Mouse (Mus musculus) heart, adult 2 months (tissue): ENCODE results near the gene Cyp2d22. TPM values are rescaled to one million over a fixed set of nuclear protein-coding genes. Genes with fewer than 3 reads are reported as not detected.

ENCODE experiments used
- DNase-seq, 2 experiments: peaks; one replicate each; pipeline ENCODE4 v3.0.0; 2021
- H3K27ac ChIP-seq: fragments of 200-600 bp; 2 replicates; pipeline ENCODE4 v1.8.1; 2022
- H3K27me3 ChIP-seq: fragments of 200-500 bp; 2 replicates; pipeline ENCODE4 v1.6.1; 2012; ENCODE audit warnings: mild to moderate bottlenecking, low read length, inconsistent platforms, mixed read lengths; ENCODE audit not compliant: control insufficient read depth, insufficient read depth
- H3K36me3 ChIP-seq: fragments of 200-500 bp; 2 replicates; pipeline ENCODE4 v1.6.1; 2012; ENCODE audit warnings: low read length, inconsistent platforms; ENCODE audit not compliant: control insufficient read depth, insufficient read depth
- H3K4me1 ChIP-seq: fragments of 200-500 bp; 2 replicates; pipeline ENCODE4 v1.6.1; 2011; ENCODE audit warnings: low read length; ENCODE audit not compliant: control insufficient read depth, insufficient read depth
- H3K4me3 ChIP-seq: fragments of 200-600 bp; 2 replicates; pipeline ENCODE4 v1.8.1; 2022
- H3K79me2 ChIP-seq: fragments of 200-500 bp; replicated peaks from 2 replicates; pipeline ENCODE4 v1.6.1; 2012; ENCODE audit warnings: mild to moderate bottlenecking, inconsistent platforms, low read length, moderate library complexity, mixed read lengths; ENCODE audit not compliant: control insufficient read depth, insufficient read depth
- H3K9ac ChIP-seq: fragments of 200-500 bp; 2 replicates; pipeline ENCODE4 v1.6.1; 2012; ENCODE audit warnings: low read depth, mild to moderate bottlenecking, control low read depth, inconsistent platforms, low read length, mixed read lengths
- CTCF ChIP-seq: fragments of 200-600 bp; IDR thresholded peaks from 2 replicates; pipeline ENCODE4 v1.8.1; 2022; ENCODE audit warnings: antibody characterized with exemption, mild to moderate bottlenecking, moderate library complexity
- EP300 ChIP-seq: fragments of 200-500 bp; IDR thresholded peaks from 2 replicates; pipeline ENCODE4 v1.6.1; 2011; ENCODE audit warnings: low read depth, low read length, control low read depth; ENCODE audit not compliant: insufficient read depth
- POLR2A ChIP-seq: fragments of 200-500 bp; IDR thresholded peaks from 2 replicates; pipeline ENCODE4 v1.6.1; 2011; ENCODE audit warnings: mild to moderate bottlenecking, low read depth, low read length, control low read depth; ENCODE audit not compliant: insufficient read depth
- WGBS: fragments of 180-500 bp; shearing (Covaris S2); methylation state at CpG from one replicate; pipeline ENCODE4 v1.1.7; 2018; 5-methylcytosine and 5-hydroxymethylcytosine counted together
- intact Hi-C: fragments of 180-260 bp; cut with DNase I; formaldehyde crosslinking; loops from one replicate; pipeline ENCODE4 v1.15.1; 2025
- microRNA-seq, 2 experiments: library from miRNA; unstranded; fragments of <30 nt; microRNA quantifications; one replicate each; pipeline ENCODE4 v1.2.0; 2021
- polyA plus RNA-seq: library from polyadenylated mRNA; depleted of rRNA; stranded (reverse); fragments of >200 nt; gene quantifications from 2 replicates; pipeline ENCODE4 v1.2.3, GENCODE M21; 2012; rRNA removed
- total RNA-seq, 2 experiments: library from RNA; stranded (reverse); gene quantifications; 2 replicates each; pipeline ENCODE4 v1.2.3; 2021

The Cyp2d22 gene
- total and polyA plus RNA-seq, 3 experiments: 25.5 to 44.0 (median 27.0) TPM

DNA sequence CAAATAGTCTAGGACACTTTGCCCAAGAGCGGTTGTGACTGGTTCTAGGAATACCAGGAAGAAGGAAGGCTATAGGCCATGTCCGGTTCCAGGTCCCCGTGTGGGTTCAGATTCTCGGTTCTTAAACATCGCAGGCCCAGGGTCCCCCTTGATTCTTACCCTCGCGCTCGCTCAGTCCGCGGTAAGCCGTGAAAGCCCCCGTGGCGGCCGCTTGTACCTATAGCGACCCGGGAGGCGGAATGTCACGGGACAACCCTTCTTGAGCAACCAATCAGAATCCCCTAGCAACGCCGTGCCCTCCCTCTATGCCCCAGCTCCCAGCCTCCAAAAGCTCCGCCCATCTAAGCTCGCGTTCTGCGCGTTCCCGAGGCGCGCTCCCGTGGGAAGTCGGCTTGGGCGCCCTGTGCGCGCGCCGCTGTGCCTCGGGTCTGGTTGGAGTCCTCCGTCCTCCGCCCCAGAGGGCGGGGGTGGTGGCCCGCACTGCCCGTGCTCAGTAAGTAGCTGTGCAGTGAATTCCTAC, 41.4 kb downstream of the Cyp2d22 start, which contains the start of the genes Naga, Pheta2 and Smdt1:
TSS of gene Naga (minus strand) at position 333 of the 520 bp plus-strand sequence.
TSS of gene Pheta2 (plus strand) at position 350 of the 520 bp plus-strand sequence.
TSS of gene Smdt1 (plus strand) at position 367 of the 520 bp plus-strand sequence.
- H3K4me3 ChIP-seq: peak within 1 kb of the TSS; percentile 72
- H3K9ac ChIP-seq: peak within 1 kb of the TSS; percentile 69
- DNase-seq: peak; percentile 98 to 99
- H3K27me3 ChIP-seq: no peaks in the 10 kb centered on the region
- intact Hi-C loops: loop anchor here (5.0 kb wide), 1 partner anchor 71 kb away; no protein-coding TSS in a partner anchor
- peak within 1 kb of the TSS; percentile 81 for H3K27ac ChIP-seq
- no peaks in the 10 kb centered on the region for H3K79me2 ChIP-seq
- TF ChIP-seq POLR2A (peak; percentile 70), EP300 (0 out of 2 replicates have a peak, but pooled peaks have one; percentile 13), CTCF (peak; percentile 42)
- H3K4me1 ChIP-seq: peaks cover 7% of the 10 kb centered on the region
- H3K36me3 ChIP-seq: no peaks in the 10 kb centered on the region
- WGBS: under 1% methylated on average over 41 of the region's 41 CpGs

GRCm38 (mm10) chr15:82337875-82338274, 42.2 kb downstream of the Cyp2d22 start:
- H3K4me3 ChIP-seq: peak overlapping the region; percentile 72
- H3K4me1 ChIP-seq: peaks cover 7% of the 10 kb centered on the region
- no peaks in the 10 kb centered on the region for H3K36me3 ChIP-seq
- peak overlapping the region; percentile 56; the same call in 1 of the 2 replicates for H3K9ac ChIP-seq
- no peaks in the 10 kb centered on the region for H3K79me2 ChIP-seq
- peak overlapping the region; percentile 81 for H3K27ac ChIP-seq
- intact Hi-C loops: loop anchor here (5.0 kb wide), 1 partner anchor 71 kb away; no protein-coding TSS in a partner anchor
- WGBS: 18% methylated on average over 4 of the region's 4 CpGs
- no peaks in the 10 kb centered on the region for H3K27me3 ChIP-seq
- TF ChIP-seq CTCF (no peak), EP300 (no peak), POLR2A (no peak)
- no peak for DNase-seq

DNA sequence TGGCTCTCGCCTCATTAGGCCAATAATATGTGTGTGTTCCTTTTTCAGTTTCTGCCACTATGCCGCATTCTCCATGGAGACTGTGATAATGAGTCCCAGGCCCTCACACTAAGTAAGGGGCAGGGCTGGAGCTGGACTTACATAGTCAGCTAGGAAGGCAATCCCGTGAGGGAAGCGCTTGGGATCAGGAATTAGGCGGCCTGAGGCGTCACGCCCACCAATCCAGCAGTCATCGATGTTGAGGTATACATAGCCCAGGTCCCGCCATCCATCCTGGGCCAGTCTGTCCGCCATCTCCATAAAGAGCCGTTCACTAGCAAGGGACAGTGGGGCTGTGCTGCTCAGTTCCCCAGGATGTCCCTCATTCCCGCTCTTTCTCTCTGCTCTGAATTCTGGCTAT, 43.4 kb downstream of the Cyp2d22 start:
- H3K4me3 ChIP-seq: no peak overlapping the region
- 88% methylated on average over 12 of the region's 12 CpGs for WGBS
- H3K79me2 ChIP-seq: no peaks in the 10 kb centered on the region
- DNase-seq: no peak
- no peak overlapping the region for H3K9ac ChIP-seq
- H3K36me3 ChIP-seq: no peaks in the 10 kb centered on the region
- H3K27me3 ChIP-seq: no peaks in the 10 kb centered on the region
- H3K27ac ChIP-seq: no peak overlapping the region
- TF ChIP-seq EP300 (no peak), CTCF (no peak), POLR2A (no peak)
- intact Hi-C loops: loop anchor here (5.0 kb wide), 1 partner anchor 69 kb away; no protein-coding TSS in a partner anchor
- peaks cover 6% of the 10 kb centered on the region for H3K4me1 ChIP-seq

DNA sequence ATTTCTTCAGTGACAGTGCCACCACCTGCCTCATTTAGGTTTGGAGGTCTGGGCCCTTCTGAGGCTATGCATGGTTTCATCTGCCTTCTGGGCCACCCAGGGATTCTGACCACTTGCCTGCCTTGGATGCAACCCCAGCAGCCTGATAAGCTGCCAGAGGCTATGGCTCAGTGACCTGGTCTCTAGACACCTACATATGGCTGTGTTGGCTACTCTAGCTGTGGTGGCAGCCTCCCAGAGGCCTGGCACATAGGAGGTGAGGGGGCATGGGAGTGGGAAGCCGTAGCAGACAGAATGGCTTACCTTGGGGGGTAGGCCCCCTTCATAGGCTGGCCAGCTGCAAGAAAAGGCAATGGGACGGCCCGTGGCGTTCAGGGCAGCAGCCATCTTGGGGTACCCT, 44.9 kb downstream of the Cyp2d22 start:
- WGBS: 96% methylated on average over 4 of the region's 4 CpGs
- H3K9ac ChIP-seq: no peak overlapping the region
- intact Hi-C loops: loop anchor here (5.0 kb wide), 1 partner anchor 68 kb away; no protein-coding TSS in a partner anchor

DNA sequence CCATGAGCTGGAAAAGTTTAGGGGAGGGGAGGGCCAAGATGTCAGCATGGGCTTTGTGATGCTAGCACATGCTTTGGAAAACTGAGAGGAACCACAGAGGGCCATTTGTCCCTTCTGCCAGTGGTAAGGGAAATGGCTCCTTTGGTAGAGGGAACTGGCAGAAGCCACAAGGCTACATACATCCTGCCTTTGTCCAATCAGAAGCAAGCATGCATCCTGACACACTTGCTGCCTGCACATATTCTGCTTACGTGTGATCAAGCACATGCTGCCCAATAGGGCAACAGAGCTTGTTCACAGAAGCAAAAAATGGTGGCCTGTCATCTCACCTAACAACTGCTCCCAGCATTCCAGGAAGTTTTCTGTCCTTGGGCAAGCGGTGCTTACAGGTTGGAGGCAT, 54.7 kb downstream of the Cyp2d22 start:
- Histone ChIP-seq H3K27ac (no peak overlapping the region), H3K4me1 (no peaks in the 10 kb centered on the region), H3K4me3 (no peak overlapping the region), H3K79me2 (no peaks in the 10 kb centered on the region), H3K27me3 (no peaks in the 10 kb centered on the region), H3K9ac (no peak overlapping the region), H3K36me3 (no peaks in the 10 kb centered on the region)
- TF ChIP-seq POLR2A: no peak
- no peak for TF ChIP-seq CTCF
- TF ChIP-seq EP300: no peak
- WGBS: 61% methylated on average over 2 of the region's 2 CpGs
- intact Hi-C loops: no loop called here
- DNase-seq: no peak

More for the DNA sequence above, 44.9 kb downstream of the Cyp2d22 start:
- DNase-seq: no peak
- H3K4me1 ChIP-seq: peaks cover 4% of the 10 kb centered on the region; the same call in 1 of the 2 replicates
- TF ChIP-seq POLR2A: no peak
- TF ChIP-seq CTCF: no peak
- TF ChIP-seq EP300: no peak
- H3K27me3 ChIP-seq: no peaks in the 10 kb centered on the region
- H3K27ac ChIP-seq: no peak overlapping the region
- H3K79me2 ChIP-seq: no peaks in the 10 kb centered on the region
- no peak overlapping the region for H3K4me3 ChIP-seq
- no peaks in the 10 kb centered on the region for H3K36me3 ChIP-seq

DNA sequence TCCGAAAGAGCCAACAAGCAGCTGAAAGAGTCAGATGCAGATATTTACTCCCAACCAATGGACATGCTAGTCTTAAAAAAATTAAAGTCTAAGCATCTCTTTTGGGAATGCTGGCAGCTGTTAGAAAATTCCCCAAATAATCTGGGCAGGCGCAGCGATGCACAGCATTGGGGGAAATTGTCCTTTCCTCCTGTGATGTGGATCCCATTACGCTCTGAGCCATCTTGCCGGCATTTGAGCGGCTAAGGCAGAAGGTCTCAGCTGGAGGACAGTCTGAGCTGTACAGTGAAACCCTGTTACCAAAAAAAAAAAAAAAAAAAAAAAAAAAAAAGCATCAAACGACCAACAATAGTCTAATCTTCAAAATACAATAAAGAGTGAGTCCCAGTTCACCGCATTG, 57.9 kb downstream of the Cyp2d22 start:
- 79% methylated on average over 8 of the region's 8 CpGs for WGBS
- intact Hi-C loops: no loop called here

More for the DNA sequence above, 57.9 kb downstream of the Cyp2d22 start:
- no peak for TF ChIP-seq EP300
- TF ChIP-seq POLR2A: no peak
- TF ChIP-seq CTCF: no peak
- Histone ChIP-seq H3K36me3 (no peaks in the 10 kb centered on the region), H3K4me1 (no peaks in the 10 kb centered on the region), H3K27me3 (no peaks in the 10 kb centered on the region), H3K9ac (no peak overlapping the region), H3K27ac (no peak overlapping the region), H3K79me2 (no peaks in the 10 kb centered on the region), H3K4me3 (no peak overlapping the region)
- DNase-seq: no peak

Small RNAs within 50 kb of the gene (microRNA-seq; reads per million reads assigned to microRNA genes)
- 0 reads per million in 2 experiments for gene Gm25990
- gene Gm27331: 0 reads per million in 2 experiments
- 0 reads per million in 2 experiments for gene Mir7684

Other genes with a start within 250 kb of the Cyp2d22 start
- gene Srebf2, start 233.1 kb downstream of the Cyp2d22 start, total RNA-seq: 10 to 100 TPM; 22.4 to 24.2 TPM
- gene Srebf2, start 233.1 kb downstream of the Cyp2d22 start, polyA plus RNA-seq: 33.3 and 45.3 TPM in 2 replicates
- under 1 TPM; 0.13 to 0.23 TPM for gene Shisa8, start 167.4 kb downstream of the Cyp2d22 start, total RNA-seq
- gene Shisa8, start 167.4 kb downstream of the Cyp2d22 start, polyA plus RNA-seq: 0.15 and 0.21 TPM in 2 replicates
- gene Tnfrsf13c, start 155.9 kb downstream of the Cyp2d22 start, total RNA-seq: under 1 TPM; 0.16 to 0.18 TPM
- 0.44 and 0.86 TPM in 2 replicates for gene Tnfrsf13c, start 155.9 kb downstream of the Cyp2d22 start, polyA plus RNA-seq
- gene Cenpm, start 135.5 kb downstream of the Cyp2d22 start, total RNA-seq: under 1 TPM; 0.39 to 0.42 TPM
- 0.76 and 1.7 TPM in 2 replicates for gene Cenpm, start 135.5 kb downstream of the Cyp2d22 start, polyA plus RNA-seq
- not detected for gene 1500009C09Rik, start 127.9 kb downstream of the Cyp2d22 start, total RNA-seq
- 0.08 TPM in 1 of 2 replicates, not detected in the other for gene 1500009C09Rik, start 127.9 kb downstream of the Cyp2d22 start, polyA plus RNA-seq
- under 1 TPM; 0.39 to 0.44 TPM for gene Sept3, start 105.4 kb downstream of the Cyp2d22 start, total RNA-seq
- 0.43 and 0.85 TPM in 2 replicates for gene Sept3, start 105.4 kb downstream of the Cyp2d22 start, polyA plus RNA-seq
- gene Wbp2nl, start 81.3 kb downstream of the Cyp2d22 start, total RNA-seq: not detected
- not detected in 2 replicates for gene Wbp2nl, start 81.3 kb downstream of the Cyp2d22 start, polyA plus RNA-seq
- 10 to 100 TPM; 22.6 to 27.0 TPM for gene Naga, start 41.3 kb downstream of the Cyp2d22 start, total RNA-seq
- 48.3 and 54.3 TPM in 2 replicates for gene Naga, start 41.3 kb downstream of the Cyp2d22 start, polyA plus RNA-seq
- gene Pheta2, start 41.3 kb downstream of the Cyp2d22 start, total RNA-seq: 1 to 10 TPM in 1 of 2 experiments, under 1 TPM in 1; 0.70 to 1.2 TPM
- gene Pheta2, start 41.3 kb downstream of the Cyp2d22 start, polyA plus RNA-seq: 0.76 and 1.3 TPM in 2 replicates
- gene Smdt1, start 41.3 kb downstream of the Cyp2d22 start, total RNA-seq: 100 to 1,000 TPM; 183 to 202 TPM
- 231 and 248 TPM in 2 replicates for gene Smdt1, start 41.3 kb downstream of the Cyp2d22 start, polyA plus RNA-seq
- gene Ndufa6, start 25.9 kb downstream of the Cyp2d22 start, total RNA-seq: 100 to 1,000 TPM; 659 to 775 TPM
- gene Ndufa6, start 25.9 kb downstream of the Cyp2d22 start, polyA plus RNA-seq: 609 and 726 TPM in 2 replicates
- gene Cyp2d11, start 13.8 kb upstream of the Cyp2d22 start, total RNA-seq: under 1 TPM in 1 of 2 experiments, not detected in 1; 0.18 TPM
- not detected in 2 replicates for gene Cyp2d11, start 13.8 kb upstream of the Cyp2d22 start, polyA plus RNA-seq
- gene Cyp2d10, start 26.9 kb upstream of the Cyp2d22 start, total RNA-seq: under 1 TPM; 0.26 to 0.34 TPM
- 0.08 and 0.38 TPM in 2 replicates for gene Cyp2d10, start 26.9 kb upstream of the Cyp2d22 start, polyA plus RNA-seq
- not detected for gene Cyp2d9, start 53.2 kb upstream of the Cyp2d22 start, total RNA-seq
- gene Cyp2d9, start 53.2 kb upstream of the Cyp2d22 start, polyA plus RNA-seq: 0.16 TPM in 1 of 2 replicates, not detected in the other
- not detected for gene Cyp2d12, start 174.8 kb upstream of the Cyp2d22 start, total RNA-seq
- gene Cyp2d12, start 174.8 kb upstream of the Cyp2d22 start, polyA plus RNA-seq: not detected in 2 replicates
- not detected for gene Cyp2d34, start 240.7 kb upstream of the Cyp2d22 start, total RNA-seq
- not detected in 2 replicates for gene Cyp2d34, start 240.7 kb upstream of the Cyp2d22 start, polyA plus RNA-seq